Mouse (Mus musculus) intestine, embryonic 16.5 days (tissue): ENCODE measurements around the gene Xpo1. TPM values are rescaled to one million over a fixed set of nuclear protein-coding genes. Genes with fewer than 3 reads are reported as not detected.

ENCODE experiments used
- ATAC-seq: fragments of 200-750 bp; cut with Nextera tagmentation; 2 replicates; pipeline ENCODE4 v1.8.0; 2017; ENCODE audit warnings: moderate TSS enrichment, moderate library complexity
- H3K27ac ChIP-seq: fragments of 300-500 bp; sonication (generic); 2 replicates; pipeline ENCODE4 v1.5.1; 2014; ENCODE audit warnings: mild to moderate bottlenecking, low read length
- H3K27me3 ChIP-seq: fragments of 300-500 bp; sonication (generic); replicated peaks from 2 replicates; pipeline ENCODE4 v1.6.1; 2014; ENCODE audit warnings: low read length, control low read depth, mixed read lengths; ENCODE audit not compliant: control insufficient read depth, insufficient read depth
- H3K36me3 ChIP-seq: fragments of 300-500 bp; sonication (generic); 2 replicates; pipeline ENCODE4 v1.6.1; 2014; ENCODE audit warnings: low read length, control low read depth; ENCODE audit not compliant: control insufficient read depth, insufficient read depth
- H3K4me1 ChIP-seq: fragments of 300-500 bp; sonication (generic); 2 replicates; pipeline ENCODE4 v1.6.1; 2014; ENCODE audit warnings: low read length, control low read depth, mixed read lengths; ENCODE audit not compliant: control insufficient read depth, insufficient read depth
- H3K4me2 ChIP-seq: fragments of 300-500 bp; sonication (generic); 2 replicates; pipeline ENCODE4 v1.6.1; 2014; ENCODE audit warnings: low read depth, low read length, control low read depth
- H3K4me3 ChIP-seq: fragments of 300-500 bp; sonication (generic); 2 replicates; pipeline ENCODE4 v1.5.1; 2014; ENCODE audit warnings: mild to moderate bottlenecking, low read length
- H3K9ac ChIP-seq: fragments of 300-500 bp; sonication (generic); 2 replicates; pipeline ENCODE4 v1.6.1; 2014; ENCODE audit warnings: low read depth, low read length
- H3K9me3 ChIP-seq: fragments of 300-500 bp; sonication (generic); 2 replicates; pipeline ENCODE4 v1.6.1; 2016; ENCODE audit warnings: low read length, control low read depth; ENCODE audit not compliant: control insufficient read depth
- WGBS: fragments of 180-500 bp; shearing (Covaris S2); extraction: QIAGEN DNeasy Blood & Tissue Kit; methylation state at CpG from one replicate; pipeline ENCODE4 v1.1.7; 2014; 5-methylcytosine and 5-hydroxymethylcytosine counted together
- polyA plus RNA-seq: library from polyadenylated mRNA; unstranded; fragments of >200 nt; fragmentation: Nextera tagmentation; extraction: Ambion mirVana; gene quantifications from 2 replicates; pipeline ENCODE4 v1.2.1, GENCODE M21; 2015

The Xpo1 gene
- polyA plus RNA-seq, 1 experiment from 2014 or later = 49.6 TPM

GRCm38 (mm10) chr11:23256803-23257704 lies 1.2 kb downstream of the Xpo1 start:
- peak overlapping the region; percentile 89 for H3K4me2 ChIP-seq
- H3K4me3 ChIP-seq = peak overlapping the region; percentile 80
- H3K4me1 ChIP-seq = peaks cover 16% of the 10 kb centered on the region
- ATAC-seq = peak; percentile 17
- no peaks in the 10 kb centered on the region for H3K27me3 ChIP-seq
- peak overlapping the region; percentile 97 for H3K9ac ChIP-seq
- H3K36me3 ChIP-seq = no peaks in the 10 kb centered on the region
- peak overlapping the region; percentile 100 for H3K27ac ChIP-seq
- WGBS = under 1% methylated on average over 47 of the region's 48 CpGs
- no peaks in the 10 kb centered on the region for H3K9me3 ChIP-seq

- no peaks in the 10 kb centered on the region for H3K9me3 ChIP-seq
- 83% methylated on average over 4 of the region's 4 CpGs for WGBS
- no peak overlapping the region for H3K4me2 ChIP-seq
- H3K27me3 ChIP-seq = no peaks in the 10 kb centered on the region
- no peak overlapping the region for H3K9ac ChIP-seq
- no peak for ATAC-seq
- 0 out of 2 replicates have a peak, but pooled peaks cover 3% of the 10 kb centered on the region for H3K36me3 ChIP-seq
- H3K27ac ChIP-seq = no peak overlapping the region; the same call in 1 of the 2 replicates
- H3K4me1 ChIP-seq = peaks cover 16% of the 10 kb centered on the region
- no peak overlapping the region for H3K4me3 ChIP-seq
These were observed 3.2 kb downstream of the Xpo1 start for GRCm38 (mm10) chr11:23259073-23259472.

- WGBS = 64% methylated on average over 1 of the region's 1 CpGs
- Histone ChIP-seq H3K27ac (peak overlapping the region; percentile 36; the same call in 1 of the 2 replicates), H3K4me2 (no peak overlapping the region)
These were observed 3.6 kb downstream of the Xpo1 start for GRCm38 (mm10) chr11:23259481-23259880.

GRCm38 (mm10) chr11:23260186-23260585 lies 4.3 kb downstream of the Xpo1 start:
- 59% methylated on average over 1 of the region's 1 CpGs for WGBS
- Histone ChIP-seq H3K27ac (no peak overlapping the region), H3K4me3 (no peak overlapping the region), H3K36me3 (0 out of 2 replicates have a peak, but pooled peaks cover 6% of the 10 kb centered on the region), H3K4me1 (peaks cover 16% of the 10 kb centered on the region), H3K9me3 (no peaks in the 10 kb centered on the region), H3K9ac (no peak overlapping the region), H3K27me3 (no peaks in the 10 kb centered on the region), H3K4me2 (no peak overlapping the region)
- ATAC-seq = no peak

More at GRCm38 (mm10) chr11:23259481-23259880, 3.6 kb downstream of the Xpo1 start:
- Histone ChIP-seq H3K9me3 (no peaks in the 10 kb centered on the region), H3K4me1 (peaks cover 16% of the 10 kb centered on the region), H3K27me3 (no peaks in the 10 kb centered on the region), H3K9ac (no peak overlapping the region), H3K4me3 (no peak overlapping the region), H3K36me3 (0 out of 2 replicates have a peak, but pooled peaks cover 3% of the 10 kb centered on the region)
- no peak for ATAC-seq

- Histone ChIP-seq H3K9ac (no peak overlapping the region), H3K36me3 (0 out of 2 replicates have a peak, but pooled peaks cover 6% of the 10 kb centered on the region), H3K4me3 (no peak overlapping the region), H3K4me1 (peaks cover 16% of the 10 kb centered on the region), H3K27me3 (no peaks in the 10 kb centered on the region), H3K9me3 (no peaks in the 10 kb centered on the region), H3K27ac (no peak overlapping the region), H3K4me2 (no peak overlapping the region)
- WGBS = 63% methylated on average over 3 of the region's 3 CpGs
- no peak for ATAC-seq
These were observed 5.6 kb downstream of the Xpo1 start for GRCm38 (mm10) chr11:23261490-23261889.

GRCm38 (mm10) chr11:23264949-23265348 lies 9.1 kb downstream of the Xpo1 start:
- H3K27me3 ChIP-seq = no peaks in the 10 kb centered on the region
- H3K4me1 ChIP-seq = 0 out of 2 replicates have a peak, but pooled peaks cover 3% of the 10 kb centered on the region
- H3K9ac ChIP-seq = no peak overlapping the region
- 0 out of 2 replicates have a peak, but pooled peaks cover 6% of the 10 kb centered on the region for H3K36me3 ChIP-seq
- H3K4me2 ChIP-seq = no peak overlapping the region
- no peaks in the 10 kb centered on the region for H3K9me3 ChIP-seq
- ATAC-seq = no peak
- no peak overlapping the region for H3K4me3 ChIP-seq
- no peak overlapping the region for H3K27ac ChIP-seq

- Histone ChIP-seq H3K9ac (no peak overlapping the region), H3K27me3 (no peaks in the 10 kb centered on the region), H3K9me3 (no peaks in the 10 kb centered on the region), H3K27ac (no peak overlapping the region), H3K36me3 (peaks cover 10% of the 10 kb centered on the region), H3K4me2 (no peak overlapping the region), H3K4me3 (no peak overlapping the region), H3K4me1 (no peaks in the 10 kb centered on the region)
- 68% methylated on average over 4 of the region's 4 CpGs for WGBS
- peak; percentile 38; the same call in 1 of the 2 replicates for ATAC-seq
These were observed 16.2 kb downstream of the Xpo1 start for GRCm38 (mm10) chr11:23271770-23272724.

GRCm38 (mm10) chr11:23275780-23276179 lies 19.9 kb downstream of the Xpo1 start:
- peaks cover 12% of the 10 kb centered on the region for H3K36me3 ChIP-seq
- H3K4me2 ChIP-seq = no peak overlapping the region
- no peaks in the 10 kb centered on the region for H3K4me1 ChIP-seq
- no peak overlapping the region for H3K9ac ChIP-seq
- WGBS = 78% methylated on average over 3 of the region's 3 CpGs
- ATAC-seq = no peak
- no peak overlapping the region for H3K27ac ChIP-seq
- H3K4me3 ChIP-seq = no peak overlapping the region
- no peaks in the 10 kb centered on the region for H3K27me3 ChIP-seq
- H3K9me3 ChIP-seq = no peaks in the 10 kb centered on the region

- Histone ChIP-seq H3K27me3 (no peaks in the 10 kb centered on the region), H3K9ac (no peak overlapping the region), H3K4me1 (no peaks in the 10 kb centered on the region), H3K9me3 (no peaks in the 10 kb centered on the region), H3K36me3 (peaks cover 30% of the 10 kb centered on the region; the same call in 1 of the 2 replicates), H3K27ac (no peak overlapping the region), H3K4me2 (no peak overlapping the region), H3K4me3 (no peak overlapping the region)
- ATAC-seq = no peak
- 95% methylated on average over 4 of the region's 4 CpGs for WGBS
These were observed 28.6 kb downstream of the Xpo1 start for GRCm38 (mm10) chr11:23284469-23284868.
